Mouse (Mus musculus) mouse trophoblast stem cell (cell line): Measurements from ENCODE around the gene Lsm14b.

Experiments used
- in situ Hi-C, 2 experiments: fragments of 300-500 bp; cut with MseI, MboI; formaldehyde crosslinking; loops; 2 replicates in 1 of 2; 3 replicates in 1 of 2; pipeline ENCODE4 v1.15.1; 2025

Lsm14b gene

GRCm38 (mm10) chr2:180024401-180025098 is at the start of gene Lsm14b:
TSS of gene Lsm14b (plus strand) at chr2:180024987.
- in situ Hi-C loops = no loop called here

- in situ Hi-C loops = no loop called here
Measured at GRCm38 (mm10) chr2:179975851-179976250, 48.9 kb upstream of the Lsm14b start.

- in situ Hi-C loops = no loop called here
Measured at GRCm38 (mm10) chr2:179976295-179976627, 48.5 kb upstream of the Lsm14b start.

GRCm38 (mm10) chr2:179976628-179977343 is 48.0 kb upstream of the Lsm14b start, which contains the start of gene Taf4:
TSS of gene Taf4 (minus strand) at chr2:179976646.
- in situ Hi-C loops = no loop called here

GRCm38 (mm10) chr2:179977344-179978025 is 47.3 kb upstream of the Lsm14b start:
- in situ Hi-C loops = no loop called here

- in situ Hi-C loops = no loop called here
Measured at GRCm38 (mm10) chr2:179978250-179978649, 46.5 kb upstream of the Lsm14b start.

- in situ Hi-C loops = no loop called here
Measured at GRCm38 (mm10) chr2:179979836-179980235, 45.0 kb upstream of the Lsm14b start.

- in situ Hi-C loops = no loop called here
Measured at GRCm38 (mm10) chr2:179980616-179981015, 44.2 kb upstream of the Lsm14b start.

- in situ Hi-C loops = no loop called here
Measured at GRCm38 (mm10) chr2:179982715-179983114, 42.1 kb upstream of the Lsm14b start.

GRCm38 (mm10) chr2:179984830-179985229 is 40.0 kb upstream of the Lsm14b start:
- in situ Hi-C loops = no loop called here

- in situ Hi-C loops = no loop called here
Measured at GRCm38 (mm10) chr2:179985695-179986094, 39.1 kb upstream of the Lsm14b start.

GRCm38 (mm10) chr2:179986437-179987022 is 38.3 kb upstream of the Lsm14b start:
- in situ Hi-C loops = no loop called here

GRCm38 (mm10) chr2:179989098-179989497 is 35.7 kb upstream of the Lsm14b start:
- in situ Hi-C loops = no loop called here

GRCm38 (mm10) chr2:179993071-179993470 is 31.7 kb upstream of the Lsm14b start:
- in situ Hi-C loops = no loop called here

- in situ Hi-C loops = no loop called here
Measured at GRCm38 (mm10) chr2:179998431-179998830, 26.4 kb upstream of the Lsm14b start.

- in situ Hi-C loops = no loop called here
Measured at GRCm38 (mm10) chr2:180001635-180002034, 23.2 kb upstream of the Lsm14b start.

- in situ Hi-C loops = no loop called here
Measured at GRCm38 (mm10) chr2:180005656-180006351, 19.0 kb upstream of the Lsm14b start.

- in situ Hi-C loops = no loop called here
Measured at GRCm38 (mm10) chr2:180006352-180007017, 18.3 kb upstream of the Lsm14b start.

GRCm38 (mm10) chr2:180010686-180011085 is 14.1 kb upstream of the Lsm14b start:
- in situ Hi-C loops = no loop called here

- in situ Hi-C loops = no loop called here
Measured at GRCm38 (mm10) chr2:180011370-180011769, 13.4 kb upstream of the Lsm14b start.

GRCm38 (mm10) chr2:180013686-180014085 is 11.1 kb upstream of the Lsm14b start:
- in situ Hi-C loops = no loop called here
